Mouse (Mus musculus): ENCODE measurements around the gene Sox9. TPM values are rescaled to one million over a fixed set of nuclear protein-coding genes. Genes with fewer than 3 reads are reported as not detected.

Sox9 gene
- total and polyA plus RNA-seq, 3 experiments = 1.3 to 2.7 (median 1.5) TPM

GRCm38 (mm10) chr11:112834245-112835005, 52.4 kb downstream of the Sox9 start:
- H3K4me1 ChIP-seq (ENCODE audit: control insufficient read depth, insufficient read depth, low read length) = no peaks in the 10 kb centered on the region
- no peaks in the 10 kb centered on the region for H3K79me2 ChIP-seq (replicated peaks; ENCODE audit: control insufficient read depth, insufficient read depth, low read length)
- no peak for DNase-seq
- 64% methylated on average over 11 of the region's 11 CpGs for WGBS
- no peak overlapping the region for H3K9ac ChIP-seq (ENCODE audit: low read depth, low read length)
- TF ChIP-seq CTCF (IDR thresholded peaks at IDR 0.05) = no peak
- TF ChIP-seq EP300 (IDR thresholded peaks at IDR 0.05; ENCODE audit: insufficient read depth, low read depth, low read length) = no peak
- TF ChIP-seq POLR2A (IDR thresholded peaks at IDR 0.05; ENCODE audit: insufficient read depth, low read depth, low read length) = no peak
- no peaks in the 10 kb centered on the region for H3K36me3 ChIP-seq (ENCODE audit: control insufficient read depth, insufficient read depth, low read length)
- intact Hi-C loops (cut with DNase I) = no loop called here
- H3K27me3 ChIP-seq (ENCODE audit: control insufficient read depth, insufficient read depth, low read length) = no peaks in the 10 kb centered on the region
- no peak overlapping the region for H3K27ac ChIP-seq
- H3K4me3 ChIP-seq = no peak overlapping the region

GRCm38 (mm10) chr11:112835468-112836092, 53.6 kb downstream of the Sox9 start:
- Histone ChIP-seq H3K9ac (ENCODE audit: low read depth, low read length) (no peak overlapping the region), H3K79me2 (replicated peaks; ENCODE audit: control insufficient read depth, insufficient read depth, low read length) (no peaks in the 10 kb centered on the region), H3K36me3 (ENCODE audit: control insufficient read depth, insufficient read depth, low read length) (no peaks in the 10 kb centered on the region), H3K27ac (no peak overlapping the region), H3K4me1 (ENCODE audit: control insufficient read depth, insufficient read depth, low read length) (no peaks in the 10 kb centered on the region), H3K27me3 (ENCODE audit: control insufficient read depth, insufficient read depth, low read length) (no peaks in the 10 kb centered on the region), H3K4me3 (no peak overlapping the region)
- WGBS = 53% methylated on average over 7 of the region's 7 CpGs
- no peak for DNase-seq
- TF ChIP-seq EP300 (IDR thresholded peaks at IDR 0.05; ENCODE audit: insufficient read depth, low read depth, low read length) (no peak), CTCF (IDR thresholded peaks at IDR 0.05) (no peak), POLR2A (IDR thresholded peaks at IDR 0.05; ENCODE audit: insufficient read depth, low read depth, low read length) (no peak)
- intact Hi-C loops (cut with DNase I) = no loop called here

Data from heart, adult 2 months (tissue).